Mouse (Mus musculus) common myeloid progenitor, adult 5-6 weeks (primary cell): ENCODE measurements around the gene Nup93. TPM values are rescaled to one million over a fixed set of nuclear protein-coding genes. Genes with fewer than 3 reads are reported as not detected.
"Not testable (repeated sequence)": the region's sequence is repeated elsewhere in the genome, so short reads cannot be mapped to it uniquely, and the experiment has no call there.

Source experiments
- ATAC-seq: replicated peaks from 2 replicates; pipeline ENCODE4 v1.8.0; 2016; ENCODE audit warnings: low read depth, mild to moderate bottlenecking, moderate TSS enrichment, inconsistent platforms; ENCODE audit not compliant: poor library complexity, severe bottlenecking
- total RNA-seq: library from RNA; stranded (forward); fragments of 200-1000, 187-1606 nt; gene quantifications from 2 replicates; pipeline ENCODE4 v1.2.3, GENCODE M21; 2017

Nup93 gene
- total RNA-seq: 42.3 and 46.4 TPM in 2 replicates

DNA sequence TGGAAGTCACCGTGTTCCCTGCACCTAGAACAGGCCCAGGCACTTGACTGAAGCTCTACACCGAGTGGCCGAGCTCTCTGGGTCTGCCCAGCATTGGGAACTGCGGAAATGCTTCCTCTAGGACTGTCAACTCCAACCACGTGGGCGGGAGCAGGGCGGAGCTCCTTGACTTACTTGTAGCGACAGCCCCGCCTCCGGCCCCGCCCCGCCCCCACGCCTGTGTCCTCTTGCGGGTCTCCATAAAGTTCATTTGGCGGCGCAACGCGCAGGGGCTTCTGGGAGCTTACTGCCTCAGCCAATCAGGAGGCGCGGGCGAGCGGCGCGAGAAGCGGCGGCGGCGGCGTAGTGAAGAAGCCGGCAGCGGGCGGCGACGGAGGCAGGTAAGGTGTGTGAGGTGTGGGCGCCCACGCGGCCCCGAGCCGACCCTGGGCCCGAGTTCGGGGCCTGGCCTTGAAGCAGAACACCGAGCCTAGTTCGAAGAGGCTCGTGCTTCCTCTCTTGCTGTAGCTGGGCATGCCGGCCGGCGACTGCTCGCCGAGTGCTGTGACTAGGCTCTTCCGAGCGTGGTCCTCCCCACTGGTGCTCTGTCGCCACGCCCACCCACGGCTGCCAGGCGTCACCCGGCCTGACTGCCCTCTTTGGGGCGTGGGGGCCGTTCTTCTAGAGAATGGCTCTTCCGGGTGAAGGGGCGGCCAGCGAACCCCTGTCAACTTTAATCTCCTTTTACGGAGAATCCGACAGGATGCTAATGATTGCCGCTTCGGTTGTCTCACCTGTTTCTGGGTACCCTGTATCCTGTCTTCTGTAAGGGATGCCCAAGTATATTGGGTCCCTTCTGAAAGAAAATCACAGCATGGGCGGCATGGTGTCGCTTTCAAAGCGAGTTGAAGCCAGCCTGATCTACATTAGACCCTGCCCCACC lies at the start of gene Nup93:
Gene Nup93 (plus strand): TSS at position 313 of the 922 bp plus-strand sequence.
- ATAC-seq: peak; percentile 96

DNA sequence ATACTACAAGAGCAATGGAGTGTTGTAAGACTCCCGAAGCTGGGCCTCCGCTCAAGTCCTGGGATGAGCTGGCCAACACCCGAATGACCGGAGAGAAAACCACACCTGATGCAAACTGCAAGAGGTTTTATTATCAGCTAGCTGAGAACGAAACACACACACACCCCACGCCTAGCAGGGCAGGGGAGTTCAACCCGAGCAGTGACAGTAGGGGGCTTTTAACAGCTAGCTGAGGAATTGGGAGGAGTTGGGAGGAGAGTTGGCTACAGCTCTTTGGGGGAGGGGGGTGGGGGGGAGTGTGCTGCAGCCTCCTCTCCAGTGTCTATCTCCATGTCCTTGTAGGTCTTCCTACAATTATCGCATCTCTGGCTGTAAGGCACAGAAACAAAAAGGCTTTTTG lies 48.6 kb upstream of the Nup93 start:
- ATAC-seq: not testable (repeated sequence)

DNA sequence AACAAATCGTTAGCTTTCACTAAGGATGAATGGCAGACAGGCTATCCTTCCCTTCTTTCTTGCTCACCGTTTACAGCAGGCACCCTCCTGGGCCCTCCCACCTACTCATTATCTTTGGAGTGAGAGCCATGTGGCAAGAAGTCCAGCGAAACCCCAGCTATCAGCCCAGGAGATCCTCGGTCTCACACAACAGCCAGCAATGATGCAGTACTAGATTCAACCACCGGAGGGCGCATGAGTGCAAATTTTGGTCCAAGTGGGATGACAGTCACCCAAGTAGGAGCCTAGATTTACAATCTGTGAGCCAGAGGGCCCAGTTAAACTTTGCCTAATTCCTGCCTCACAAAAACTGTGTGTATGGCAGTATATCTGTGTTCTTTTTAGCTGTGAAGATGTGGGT lies 47.1 kb upstream of the Nup93 start:
- ATAC-seq: peak; percentile 74

- ATAC-seq: no peak
Measured at GRCm38 (mm10) chr8:94169547-94169946, 44.8 kb upstream of the Nup93 start.

GRCm38 (mm10) chr8:94171321-94171755 lies 43.0 kb upstream of the Nup93 start:
- ATAC-seq: no peak

DNA sequence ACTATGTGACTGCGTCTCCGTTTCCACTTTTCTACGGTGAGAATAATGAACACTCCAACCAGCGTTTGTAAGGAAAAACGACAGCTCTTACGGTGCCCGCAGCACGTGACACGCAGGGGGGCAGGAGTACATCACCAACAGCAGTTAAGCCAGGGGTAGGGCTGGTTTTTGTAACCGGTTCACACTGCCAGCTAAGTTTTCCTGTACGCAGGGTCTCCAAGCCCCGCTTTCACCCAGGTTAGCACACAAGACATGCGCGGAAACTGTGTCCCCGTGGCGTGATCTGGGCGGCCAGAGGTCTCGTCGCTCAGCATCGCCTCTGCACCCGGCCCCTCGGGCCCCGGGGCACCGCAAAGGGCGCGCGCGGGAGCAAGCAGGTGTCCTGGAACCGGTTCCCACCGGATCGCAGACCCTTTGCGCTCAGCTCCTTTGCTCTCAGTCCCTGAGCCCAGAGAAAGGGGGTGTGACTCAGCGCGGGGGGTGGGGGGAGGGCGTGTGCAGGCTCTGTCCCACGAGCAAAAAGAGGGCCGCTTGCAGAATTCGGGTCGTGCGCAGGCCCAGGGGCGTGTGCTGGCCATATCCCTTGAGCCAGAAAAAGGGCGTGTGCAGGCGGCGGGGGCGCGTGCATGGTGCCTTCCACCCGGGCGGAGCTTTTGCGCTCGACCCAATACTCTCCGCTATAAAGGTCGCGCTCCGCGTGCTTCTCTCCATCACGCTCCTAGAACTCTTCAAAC lies 42.1 kb upstream of the Nup93 start, which contains the start of gene Mt2:
Gene Mt2 (plus strand): TSS at position 590 of the 734 bp plus-strand sequence.
- peak; percentile 62 for ATAC-seq

- ATAC-seq: peak; percentile 11; the same call in 1 of the 2 replicates
Measured at GRCm38 (mm10) chr8:94172809-94173732, 41.3 kb upstream of the Nup93 start.

DNA sequence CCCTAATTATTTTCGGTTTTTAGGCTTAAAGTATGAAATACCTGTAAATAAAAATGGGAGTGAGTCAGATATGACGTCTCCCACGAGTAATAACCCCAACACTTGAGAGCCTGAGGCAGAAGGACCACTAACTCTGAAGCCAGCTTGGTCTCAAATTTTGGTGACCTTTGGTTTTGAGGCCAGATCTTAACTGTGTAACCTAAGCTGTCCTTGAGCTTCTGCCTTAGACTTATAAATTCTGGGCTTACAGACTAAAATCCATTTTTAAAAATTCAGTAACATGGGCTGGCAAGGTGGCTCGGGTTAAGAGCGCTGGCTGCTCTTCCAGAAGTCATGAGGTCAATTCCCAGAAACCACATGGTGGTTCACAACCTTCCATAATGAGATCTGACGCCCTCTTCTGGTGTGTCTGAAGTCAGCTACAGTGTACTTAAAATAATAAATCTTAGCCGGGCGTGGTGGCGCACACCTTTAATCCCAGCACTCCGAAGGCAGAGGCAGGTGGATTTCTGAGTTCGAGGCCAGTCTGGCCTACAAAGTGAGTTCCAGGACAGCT lies 40.4 kb upstream of the Nup93 start:
- no peak for ATAC-seq

GRCm38 (mm10) chr8:94174619-94175213 lies 39.6 kb upstream of the Nup93 start:
- ATAC-seq: no peak

DNA sequence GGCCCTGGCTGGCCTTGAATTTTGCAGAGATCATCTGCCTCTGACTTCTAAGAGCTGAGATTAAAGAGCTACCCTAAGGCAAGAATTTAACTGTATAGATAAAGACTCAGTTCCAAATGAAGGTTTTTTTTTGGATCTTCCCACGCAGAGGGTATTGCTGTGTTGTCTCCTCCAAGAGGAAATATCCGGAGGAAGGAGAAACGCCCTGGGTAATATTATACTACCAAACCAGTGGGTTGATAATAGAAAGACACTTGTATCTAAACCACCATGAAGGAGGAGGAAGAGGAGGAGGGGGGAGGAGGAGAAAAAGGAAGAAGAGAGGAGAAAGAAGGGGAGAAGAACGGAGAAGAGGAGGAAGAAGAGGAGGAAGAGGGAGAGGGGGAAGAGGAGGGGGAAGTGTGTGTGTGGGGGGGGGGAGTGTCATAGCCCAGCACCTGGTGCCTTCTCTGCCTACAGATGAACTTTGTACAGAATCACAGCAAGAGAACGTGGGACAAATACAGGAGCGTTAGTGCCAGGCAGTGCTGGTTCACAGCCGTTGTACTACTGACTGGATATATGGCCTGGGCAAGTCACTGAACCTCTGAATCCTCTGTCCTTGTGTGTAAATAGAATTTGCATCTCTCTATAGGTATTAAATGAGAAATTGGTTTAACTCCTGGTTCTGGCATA lies 36.5 kb upstream of the Nup93 start:
- no peak for ATAC-seq

DNA sequence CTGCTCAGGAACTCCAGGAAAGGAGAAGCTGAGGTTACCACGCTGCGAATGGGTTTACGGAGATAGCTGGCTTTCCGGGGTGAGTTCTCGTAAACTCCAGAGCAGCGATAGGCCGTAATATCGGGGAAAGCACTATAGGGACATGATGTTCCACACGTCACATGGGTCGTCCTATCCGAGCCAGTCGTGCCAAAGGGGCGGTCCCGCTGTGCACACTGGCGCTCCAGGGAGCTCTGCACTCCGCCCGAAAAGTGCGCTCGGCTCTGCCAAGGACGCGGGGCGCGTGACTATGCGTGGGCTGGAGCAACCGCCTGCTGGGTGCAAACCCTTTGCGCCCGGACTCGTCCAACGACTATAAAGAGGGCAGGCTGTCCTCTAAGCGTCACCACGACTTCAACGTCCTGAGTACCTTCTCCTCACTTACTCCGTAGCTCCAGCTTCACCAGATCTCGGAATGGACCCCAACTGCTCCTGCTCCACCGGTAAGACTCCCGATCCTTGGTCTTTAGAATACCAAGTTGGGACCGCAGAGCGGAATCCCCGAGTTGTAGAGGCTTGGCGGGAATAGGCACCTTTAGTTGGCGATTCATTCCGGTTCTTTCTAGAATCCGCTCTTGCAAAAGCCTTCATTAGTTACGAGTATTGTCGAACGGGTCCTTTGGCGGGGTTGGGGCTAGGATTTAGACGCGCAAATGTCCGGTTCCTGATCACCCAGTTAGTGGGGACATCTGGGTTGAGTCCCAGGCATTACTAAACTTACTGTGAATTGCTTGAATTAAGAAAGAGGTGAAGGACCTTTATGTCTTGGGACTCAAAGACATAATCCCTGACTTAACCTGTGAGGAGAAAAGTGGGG lies 35.3 kb upstream of the Nup93 start, which contains the start of gene Mt1:
Gene Mt1 (plus strand): TSS at position 226 of the 856 bp plus-strand sequence.
- peak; percentile 87 for ATAC-seq

DNA sequence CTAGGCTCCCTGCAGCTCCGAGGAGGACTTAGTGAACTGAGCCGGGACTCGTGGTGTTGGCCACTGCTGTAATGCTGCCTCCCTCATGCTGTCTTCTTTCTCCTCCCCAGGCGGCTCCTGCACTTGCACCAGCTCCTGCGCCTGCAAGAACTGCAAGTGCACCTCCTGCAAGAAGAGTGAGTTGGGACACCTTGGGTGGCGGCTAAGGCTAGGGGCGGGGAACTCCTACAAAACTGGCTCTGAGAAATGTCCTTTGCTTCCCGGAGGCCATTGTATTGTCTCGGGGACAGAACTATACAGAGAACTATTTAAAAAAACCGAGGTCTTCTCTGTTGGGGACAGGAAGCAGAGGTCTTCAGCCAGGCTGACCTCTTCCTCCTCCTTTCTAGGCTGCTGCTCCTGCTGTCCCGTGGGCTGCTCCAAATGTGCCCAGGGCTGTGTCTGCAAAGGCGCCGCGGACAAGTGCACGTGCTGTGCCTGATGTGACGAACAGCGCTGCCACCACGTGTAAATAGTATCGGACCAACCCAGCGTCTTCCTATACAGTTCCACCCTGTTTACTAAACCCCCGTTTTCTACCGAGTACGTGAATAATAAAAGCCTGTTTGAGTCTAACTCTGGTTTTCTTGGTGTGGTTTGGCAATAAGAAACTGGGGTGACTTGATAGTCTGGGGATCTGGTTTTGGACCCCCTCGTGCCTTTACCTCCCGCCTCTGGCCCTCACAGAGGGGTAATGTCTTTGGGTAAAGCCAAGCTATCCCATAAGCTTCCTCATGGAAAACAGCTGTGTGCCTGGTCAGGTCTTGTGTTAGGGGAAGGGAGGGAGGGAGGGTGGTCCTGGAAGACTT lies 34.4 kb upstream of the Nup93 start:
- peak; percentile 16 for ATAC-seq

DNA sequence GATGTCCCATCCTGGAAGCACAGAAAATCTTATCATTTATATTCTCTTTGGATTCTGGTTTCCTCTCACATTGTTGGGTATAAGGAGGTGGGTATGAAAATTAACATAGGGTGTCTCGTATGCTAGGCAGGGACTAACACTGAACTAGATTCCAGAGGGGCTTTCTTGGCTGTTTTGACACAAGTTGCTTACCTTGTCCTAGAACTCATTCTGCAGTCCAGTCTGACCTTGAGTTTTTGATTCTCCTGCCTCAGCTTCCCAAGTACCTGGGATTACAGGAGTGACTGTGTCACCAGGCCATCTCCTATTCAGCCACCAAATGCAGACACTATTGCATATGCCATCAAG lies 33.8 kb upstream of the Nup93 start:
- ATAC-seq: no peak

DNA sequence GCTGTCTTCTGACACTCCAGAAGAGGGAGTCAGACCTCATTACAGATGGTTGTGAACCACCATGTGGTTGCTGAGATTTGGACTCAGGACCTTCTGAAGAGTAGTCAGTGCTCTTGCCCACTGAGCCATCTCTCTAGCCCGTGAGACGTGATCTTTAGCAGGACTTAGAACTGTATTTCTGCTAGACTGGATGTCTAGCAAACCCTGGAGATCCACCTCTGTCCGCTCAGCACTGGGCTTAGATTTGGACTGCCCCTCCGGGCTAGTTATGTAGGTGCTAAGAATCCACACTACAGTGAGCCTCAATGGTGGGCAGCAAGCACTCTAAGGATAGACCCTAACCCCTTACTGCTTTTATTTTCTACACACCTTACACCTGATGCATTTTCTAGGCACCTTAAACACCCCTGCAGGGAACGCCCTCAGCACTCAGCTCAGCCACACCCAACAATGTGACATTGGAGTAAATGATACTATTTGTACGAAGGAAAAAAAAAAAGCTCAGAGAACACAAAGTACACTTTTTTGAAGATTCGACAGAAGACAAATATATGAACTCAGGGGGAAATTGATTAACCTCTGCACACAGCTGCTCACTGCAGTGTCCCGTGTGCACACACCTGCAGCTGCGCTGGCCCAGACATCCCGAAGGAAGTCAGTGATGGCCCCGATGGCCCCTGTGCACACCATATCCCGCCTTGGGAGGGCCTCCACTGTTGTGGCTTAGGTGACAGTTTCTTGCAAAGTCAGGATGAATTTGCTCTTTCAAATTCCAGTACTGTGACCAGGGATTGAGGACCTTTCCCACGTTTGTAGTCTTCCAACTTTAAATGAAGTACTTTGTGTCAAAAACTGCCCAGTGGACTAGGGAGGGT lies 32.1 kb upstream of the Nup93 start:
- no peak for ATAC-seq

DNA sequence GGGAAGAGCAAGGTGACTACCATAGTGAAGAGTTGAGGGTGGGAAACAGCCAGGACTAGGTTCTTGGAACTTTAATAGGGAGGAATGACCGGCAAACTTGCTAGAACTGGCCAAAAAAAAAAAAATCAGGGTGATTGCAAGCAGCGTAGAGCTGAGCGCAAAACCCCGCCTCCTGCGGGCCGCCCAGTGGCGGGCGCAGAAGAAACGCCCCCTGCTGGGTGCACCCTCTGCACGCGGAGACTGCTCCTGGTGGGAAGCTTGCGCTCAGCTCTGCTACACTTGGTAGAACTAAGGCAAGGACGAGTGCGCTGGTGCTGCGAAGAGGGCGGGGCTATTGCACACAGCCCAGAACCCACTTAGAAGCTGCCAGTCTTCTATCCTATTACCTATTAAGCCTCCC lies 31.2 kb upstream of the Nup93 start:
- peak; percentile 64 for ATAC-seq

DNA sequence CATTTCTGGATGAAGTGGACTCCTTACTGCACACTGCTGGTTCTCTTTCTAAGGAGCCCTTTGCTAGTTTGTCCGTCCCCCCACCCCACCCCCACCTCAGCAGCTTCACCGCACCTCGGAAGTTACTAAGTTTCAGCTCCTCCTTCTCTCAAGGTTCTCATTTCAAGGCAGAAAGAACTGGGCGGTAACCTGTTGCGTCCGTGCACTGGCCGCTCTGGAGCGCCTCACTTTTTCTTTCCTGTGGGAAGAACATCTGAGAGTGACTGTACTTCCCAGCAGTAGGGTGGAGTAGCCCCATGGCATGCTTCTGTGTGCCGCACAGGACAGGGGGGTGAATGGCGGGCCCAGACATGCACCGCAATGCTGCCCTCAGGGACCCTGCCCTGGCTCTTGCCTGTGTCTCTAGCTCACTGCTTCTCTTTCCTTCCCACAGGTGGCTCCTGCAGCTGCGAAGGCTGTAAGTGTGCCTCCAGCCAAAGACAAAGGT lies 30.0 kb upstream of the Nup93 start:
- ATAC-seq: no peak
